ENCODE assay signal across 8 mouse cellular contexts in genomic region chr15:82814806-82815205, GRCm38 (mm10). TPM values are rescaled to one million over a fixed set of nuclear protein-coding genes. Genes with fewer than 3 reads are reported as not detected.
A peak's percentile ranks its signal among the peaks of the same experiment; 100 is the strongest.
DNase-seq lines count a peak whose midpoint lies in the region; ATAC-seq and TF ChIP-seq lines count a peak whose summit lies in the region.

No protein-coding gene starts in this region.

- peaks cover 28% of the 10 kb centered on the region for H3K36me3 ChIP-seq in hindbrain, embryonic 14.5 days (replicated peaks; ENCODE audit: control insufficient read depth, insufficient read depth)
- peaks cover 27% of the 10 kb centered on the region for H3K36me3 ChIP-seq in hindbrain, embryonic 13.5 days
- H3K36me3 ChIP-seq in embryonic facial prominence, embryonic 11.5 days (replicated peaks; ENCODE audit: control insufficient read depth, insufficient read depth, low read depth, low read length) = no peaks in the 10 kb centered on the region; the same call in 1 of the 2 replicates
- H3K36me3 ChIP-seq in limb, embryonic 10.5 days = peaks cover 61% of the 10 kb centered on the region
- peaks cover 16% of the 10 kb centered on the region for H3K36me3 ChIP-seq in midbrain, postnatal 0 days (ENCODE audit: insufficient read depth, low read length)

- H3K9me3 ChIP-seq in hindbrain, embryonic 14.5 days (ENCODE audit: control insufficient read depth, low read length) = no peaks in the 10 kb centered on the region
- no peaks in the 10 kb centered on the region for H3K9me3 ChIP-seq in hindbrain, embryonic 13.5 days
- no peaks in the 10 kb centered on the region for H3K9me3 ChIP-seq in embryonic facial prominence, embryonic 11.5 days (replicated peaks; ENCODE audit: control insufficient read depth, low read length)
- H3K9me3 ChIP-seq in limb, embryonic 10.5 days (replicated peaks) = no peaks in the 10 kb centered on the region
- no peaks in the 10 kb centered on the region for H3K9me3 ChIP-seq in midbrain, postnatal 0 days (ENCODE audit: low read length)

- H3K4me3 ChIP-seq in hindbrain, embryonic 14.5 days (replicated peaks; ENCODE audit: low read length) = no peak overlapping the region
- H3K4me3 ChIP-seq in hindbrain, embryonic 13.5 days = no peak overlapping the region
- H3K4me3 ChIP-seq in embryonic facial prominence, embryonic 11.5 days (ENCODE audit: low read depth, low read length) = no peak overlapping the region
- H3K4me3 ChIP-seq in limb, embryonic 10.5 days = no peak overlapping the region
- no peak overlapping the region for H3K4me3 ChIP-seq in midbrain, postnatal 0 days (ENCODE audit: low read depth, low read length)

- no peak overlapping the region for H3K4me2 ChIP-seq in hindbrain, embryonic 14.5 days (replicated peaks)
- no peak overlapping the region for H3K4me2 ChIP-seq in hindbrain, embryonic 13.5 days
- no peak overlapping the region for H3K4me2 ChIP-seq in embryonic facial prominence, embryonic 11.5 days (ENCODE audit: low read depth, low read length)
- no peak overlapping the region for H3K4me2 ChIP-seq in midbrain, postnatal 0 days (ENCODE audit: low read depth, low read length, poor library complexity, severe bottlenecking)

- TF ChIP-seq CTCF in midbrain, postnatal 0 days (IDR thresholded peaks at IDR 0.05) = peak; percentile 89

- no peak overlapping the region for H3K9ac ChIP-seq in hindbrain, embryonic 14.5 days
- no peak overlapping the region for H3K9ac ChIP-seq in hindbrain, embryonic 13.5 days
- H3K9ac ChIP-seq in embryonic facial prominence, embryonic 11.5 days (replicated peaks; ENCODE audit: low read length) = no peak overlapping the region
- no peak overlapping the region for H3K9ac ChIP-seq in midbrain, postnatal 0 days (replicated peaks; ENCODE audit: low read length, poor library complexity, severe bottlenecking)

- 62% methylated on average over 4 of the region's 4 CpGs for WGBS in hindbrain, embryonic 14.5 days
- whole genome bisulfite sequencing in hindbrain, embryonic 13.5 days = 65% methylated on average over 4 of the region's 4 CpGs
- 64% methylated on average over 4 of the region's 4 CpGs for WGBS in embryonic facial prominence, embryonic 11.5 days
- 68% methylated on average over 4 of the region's 4 CpGs for WGBS in limb, embryonic 10.5 days
- WGBS in midbrain, postnatal 0 days = 55% methylated on average over 4 of the region's 4 CpGs

- peak; percentile 76 for DNase-seq in hindbrain, embryonic 14.5 days (ENCODE audit: low spot score)
- peak; percentile 62 for DNase-seq in adrenal gland, postnatal 25 days
- DNase-seq in embryonic facial prominence, embryonic 11.5 days (ENCODE audit: low spot score) = peak; percentile 71
- peak; percentile 75 for DNase-seq in heart, postnatal 4 days
- DNase-seq in limb, embryonic 10.5 days (ENCODE audit: low spot score) = peak; percentile 58
- DNase-seq in midbrain, postnatal 0 days (ENCODE audit: low spot score) = peak; percentile 70
- peak; percentile 50 to 76 for DNase-seq in spleen, postnatal 4 days (ENCODE audit: low spot score in 2 of 2)

- H3K27ac ChIP-seq in hindbrain, embryonic 14.5 days = no peak overlapping the region
- no peak overlapping the region for H3K27ac ChIP-seq in hindbrain, embryonic 13.5 days
- H3K27ac ChIP-seq in embryonic facial prominence, embryonic 11.5 days (replicated peaks; ENCODE audit: low read depth, low read length) = no peak overlapping the region
- no peak overlapping the region for H3K27ac ChIP-seq in limb, embryonic 10.5 days
- no peak overlapping the region for H3K27ac ChIP-seq in midbrain, postnatal 0 days (ENCODE audit: low read depth, low read length)

- H3K27me3 ChIP-seq in hindbrain, embryonic 14.5 days (ENCODE audit: control insufficient read depth, insufficient read depth, low read length) = no peaks in the 10 kb centered on the region
- no peaks in the 10 kb centered on the region for H3K27me3 ChIP-seq in hindbrain, embryonic 13.5 days
- no peaks in the 10 kb centered on the region for H3K27me3 ChIP-seq in embryonic facial prominence, embryonic 11.5 days (ENCODE audit: control insufficient read depth, insufficient read depth, low read length)
- H3K27me3 ChIP-seq in limb, embryonic 10.5 days (ENCODE audit: low read depth, poor library complexity, severe bottlenecking) = no peaks in the 10 kb centered on the region
- H3K27me3 ChIP-seq in midbrain, postnatal 0 days (ENCODE audit: insufficient read depth, low read length) = no peaks in the 10 kb centered on the region

- ATAC-seq in hindbrain, embryonic 14.5 days (ENCODE audit: low FRiP score) = 0 out of 2 replicates have a peak, but pooled peaks have one; percentile 53
- ATAC-seq in hindbrain, embryonic 13.5 days (ENCODE audit: low FRiP score) = no peak
- no peak; the same call in 1 of the 2 replicates for ATAC-seq in embryonic facial prominence, embryonic 11.5 days (replicated peaks; ENCODE audit: insufficient number of reproducible peaks, low FRiP score, low TSS enrichment, low read depth)
- no peak; the same call in 1 of the 2 replicates for ATAC-seq in midbrain, postnatal 0 days (ENCODE audit: low FRiP score)

- H3K4me1 ChIP-seq in hindbrain, embryonic 14.5 days (replicated peaks; ENCODE audit: control insufficient read depth, insufficient read depth, low read length) = no peaks in the 10 kb centered on the region
- H3K4me1 ChIP-seq in hindbrain, embryonic 13.5 days (replicated peaks) = peaks cover 3% of the 10 kb centered on the region
- no peaks in the 10 kb centered on the region for H3K4me1 ChIP-seq in embryonic facial prominence, embryonic 11.5 days (ENCODE audit: control insufficient read depth, insufficient read depth, low read length)
- no peaks in the 10 kb centered on the region for H3K4me1 ChIP-seq in limb, embryonic 10.5 days
- no peaks in the 10 kb centered on the region for H3K4me1 ChIP-seq in midbrain, postnatal 0 days (ENCODE audit: insufficient read depth, low read length)

RNA-seq across cellular contexts. Expression of gene Cyp2d26, which starts 20.7 kb away (rescaled TPM):
- not detected in 2 replicates for polyA plus RNA-seq in hindbrain, embryonic 14.5 days (2014; fragmentation: Nextera tagmentation; extraction: Ambion mirVana)
- not detected in 2 replicates for polyA plus RNA-seq in hindbrain, embryonic 13.5 days (2015; fragmentation: Nextera tagmentation; extraction: Ambion mirVana)
- 8.0 TPM in 1 of 2 replicates, not detected in the other for total RNA-seq in adrenal gland, postnatal 25 days (2021)
- polyA plus RNA-seq in embryonic facial prominence, embryonic 11.5 days (2014; fragmentation: Nextera tagmentation; extraction: Ambion mirVana) = not detected in 2 replicates
- total RNA-seq in heart, postnatal 4 days (2021) = not detected
- polyA plus RNA-seq in limb, embryonic 10.5 days (2016; fragmentation: Nextera tagmentation; extraction: Ambion mirVana) = not detected in 2 replicates
- total RNA-seq in midbrain, postnatal 0 days (2014; rRNA removed) = not detected in 2 replicates
- polyA plus RNA-seq in midbrain, postnatal 0 days (2015; fragmentation: Nextera tagmentation; extraction: Ambion mirVana) = not detected in 2 replicates

RNA-seq across cellular contexts. Expression of gene Cyp2d40, which starts 50.8 kb away (rescaled TPM):
- not detected in 2 replicates for polyA plus RNA-seq in hindbrain, embryonic 14.5 days (2014; fragmentation: Nextera tagmentation; extraction: Ambion mirVana)
- polyA plus RNA-seq in hindbrain, embryonic 13.5 days (2015; fragmentation: Nextera tagmentation; extraction: Ambion mirVana) = not detected in 2 replicates
- total RNA-seq in adrenal gland, postnatal 25 days (2021) = not detected in 2 replicates
- polyA plus RNA-seq in embryonic facial prominence, embryonic 11.5 days (2014; fragmentation: Nextera tagmentation; extraction: Ambion mirVana) = not detected in 2 replicates
- total RNA-seq in heart, postnatal 4 days (2021) = not detected
- polyA plus RNA-seq in limb, embryonic 10.5 days (2016; fragmentation: Nextera tagmentation; extraction: Ambion mirVana) = not detected in 2 replicates
- total RNA-seq in midbrain, postnatal 0 days (2014; rRNA removed) = not detected in 2 replicates
- polyA plus RNA-seq in midbrain, postnatal 0 days (2015; fragmentation: Nextera tagmentation; extraction: Ambion mirVana) = not detected in 2 replicates
